Mouse (Mus musculus) ES-E14 (cell line): ENCODE results near the gene Tmem190.

ENCODE experiments used
- CHD2 ChIP-seq: IDR thresholded peaks from 2 replicates; pipeline ENCODE4 v1.6.1; 2014; ENCODE audit warnings: mild to moderate bottlenecking, low read depth, low read length, inconsistent platforms
- HCFC1 ChIP-seq: IDR thresholded peaks from 2 replicates; pipeline ENCODE4 v1.6.1; 2012; ENCODE audit warnings: low read length, inconsistent platforms, borderline replicate concordance; ENCODE audit not compliant: insufficient read depth
- MAFK ChIP-seq: IDR thresholded peaks from 2 replicates; pipeline ENCODE4 v1.6.1; 2014; ENCODE audit warnings: mild to moderate bottlenecking, low read depth, low read length, inconsistent platforms; ENCODE audit not compliant: insufficient read depth
- ZC3H11A ChIP-seq: IDR thresholded peaks from 2 replicates; pipeline ENCODE4 v1.6.1; 2012; ENCODE audit warnings: low read depth, mild to moderate bottlenecking, inconsistent platforms, low read length, borderline replicate concordance
- ZNF384 ChIP-seq: IDR thresholded peaks from 2 replicates; pipeline ENCODE4 v1.6.1; 2012; ENCODE audit warnings: low read depth, low read length, inconsistent platforms

DNA sequence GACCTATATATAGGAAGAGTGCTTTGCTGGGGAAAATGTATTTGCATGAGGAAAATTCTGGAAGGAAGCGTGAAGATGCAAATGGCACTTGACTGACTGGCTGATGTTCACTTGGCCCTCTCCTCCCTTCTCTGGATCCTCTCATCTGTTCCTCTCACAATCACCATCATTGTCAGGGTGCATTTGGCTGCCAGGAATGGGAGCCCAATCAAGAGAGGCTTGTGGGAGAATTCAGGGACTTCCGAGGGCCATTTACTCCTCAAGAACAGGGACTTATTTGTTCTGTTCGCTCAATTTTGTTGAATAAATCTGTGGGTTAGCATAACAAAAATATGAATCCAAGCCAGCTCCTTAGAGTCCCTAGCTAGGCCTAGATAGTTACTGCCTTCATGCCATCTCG is 39.0 kb downstream of the Tmem190 start:
- TF ChIP-seq ZC3H11A (no peak), MAFK (no peak), HCFC1 (no peak), CHD2 (no peak), ZNF384 (no peak)
